Mouse (Mus musculus): ENCODE data around the gene Ifnk. TPM values are rescaled to one million over a fixed set of nuclear protein-coding genes. Genes with fewer than 3 reads are reported as not detected.

The Ifnk gene
- polyA plus RNA-seq, 1 experiment = not detected

DNA sequence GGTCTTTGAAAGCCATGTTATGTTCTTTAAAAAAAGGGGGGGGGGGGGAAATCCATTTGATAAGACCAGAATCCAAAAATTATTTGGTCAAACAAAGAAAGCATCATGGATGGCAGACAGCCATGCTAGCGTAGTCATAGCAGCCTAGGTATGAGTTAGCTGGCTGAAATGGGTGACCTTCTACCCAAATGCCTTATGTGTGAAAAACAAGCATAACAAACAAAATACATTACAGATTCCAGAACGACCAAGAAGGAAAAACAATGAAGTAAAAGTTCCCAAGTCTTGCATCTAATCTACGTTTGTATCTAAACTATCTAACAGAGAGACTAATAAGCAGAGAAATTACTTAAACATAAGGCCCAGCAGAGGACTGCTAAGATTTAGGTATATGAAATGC, 1.1 kb upstream of the Ifnk start:
- no peaks in the 10 kb centered on the region for H3K4me1 ChIP-seq (ENCODE audit: control insufficient read depth, insufficient read depth, low read length)
- WGBS = 81% methylated on average over 3 of the region's 3 CpGs
- no peak for DNase-seq
- TF ChIP-seq POLR2A (IDR thresholded peaks at IDR 0.05; ENCODE audit: borderline replicate concordance, extremely low read depth, low read depth, low read length) (no peak), CTCF (IDR thresholded peaks at IDR 0.05; ENCODE audit: insufficient read depth, low read length) (no peak)
- H3K4me3 ChIP-seq (replicated peaks; ENCODE audit: extremely low read depth, low read depth, low read length) = no peak overlapping the region

- DNase-seq = no peak
- 70% methylated on average over 3 of the region's 3 CpGs for WGBS
- Histone ChIP-seq H3K4me1 (ENCODE audit: control insufficient read depth, insufficient read depth, low read length) (no peaks in the 10 kb centered on the region), H3K4me3 (replicated peaks; ENCODE audit: extremely low read depth, low read depth, low read length) (no peak overlapping the region)
- TF ChIP-seq POLR2A (IDR thresholded peaks at IDR 0.05; ENCODE audit: borderline replicate concordance, extremely low read depth, low read depth, low read length) (no peak), CTCF (IDR thresholded peaks at IDR 0.05; ENCODE audit: insufficient read depth, low read length) (no peak)
Measured at GRCm38 (mm10) chr4:35154051-35154450, 2.2 kb downstream of the Ifnk start.

DNA sequence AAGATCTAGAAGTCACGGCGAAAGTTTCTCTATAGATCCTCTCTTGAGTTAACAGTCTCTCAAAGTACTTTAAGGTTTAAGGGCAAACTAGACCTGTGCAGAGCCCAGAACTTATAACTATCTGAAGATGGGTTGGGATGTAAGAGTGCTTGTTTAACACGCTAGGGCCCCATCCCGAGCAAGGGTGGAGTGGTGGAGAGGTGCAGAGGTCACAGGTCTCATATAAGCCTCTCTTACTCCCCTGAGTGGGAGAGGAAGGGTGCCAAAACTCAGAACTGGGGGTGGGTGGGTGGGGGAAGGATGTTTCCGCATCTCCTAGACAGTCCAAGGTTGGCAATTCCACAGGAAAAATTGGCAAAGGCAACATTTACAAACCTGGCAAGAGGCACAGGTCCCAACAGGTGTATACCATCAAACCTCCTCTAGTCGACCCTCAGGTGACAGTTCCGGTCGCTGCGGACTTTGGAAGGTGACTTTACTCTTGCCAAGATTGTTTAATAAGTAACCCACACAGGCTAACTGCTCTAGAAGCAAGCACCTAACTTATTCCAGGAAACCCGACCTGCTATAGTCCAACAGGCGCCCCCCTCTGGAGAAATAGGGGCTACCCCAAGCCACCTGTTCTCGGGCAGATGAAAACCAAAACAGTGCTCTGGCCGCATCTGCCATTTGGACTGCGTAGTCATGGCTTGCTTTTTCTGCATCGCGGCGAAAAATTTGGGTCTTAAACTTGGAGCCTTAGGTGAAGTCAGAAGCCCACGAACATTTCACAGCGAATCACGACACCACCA, 3.5 kb downstream of the Ifnk start:
- DNase-seq = peak; percentile 54
- TF ChIP-seq POLR2A (IDR thresholded peaks at IDR 0.05; ENCODE audit: borderline replicate concordance, extremely low read depth, low read depth, low read length) = no peak
- no peak for TF ChIP-seq CTCF (IDR thresholded peaks at IDR 0.05; ENCODE audit: insufficient read depth, low read length)
- Histone ChIP-seq H3K4me3 (replicated peaks; ENCODE audit: extremely low read depth, low read depth, low read length) (peak overlapping the region; percentile 81), H3K4me1 (ENCODE audit: control insufficient read depth, insufficient read depth, low read length) (no peaks in the 10 kb centered on the region)
- WGBS = 24% methylated on average over 20 of the region's 20 CpGs

- peak; percentile 48; the same call in 1 of the 2 replicates for TF ChIP-seq POLR2A (IDR thresholded peaks at IDR 0.05; ENCODE audit: borderline replicate concordance, extremely low read depth, low read depth, low read length)
- no peak for TF ChIP-seq CTCF (IDR thresholded peaks at IDR 0.05; ENCODE audit: insufficient read depth, low read length)
- H3K4me1 ChIP-seq (ENCODE audit: control insufficient read depth, insufficient read depth, low read length) = no peaks in the 10 kb centered on the region
- peak overlapping the region; percentile 81 for H3K4me3 ChIP-seq (replicated peaks; ENCODE audit: extremely low read depth, low read depth, low read length)
- WGBS = under 1% methylated on average over 26 of the region's 26 CpGs
- peak; percentile 76 for DNase-seq
Measured at GRCm38 (mm10) chr4:35156149-35156611, 4.3 kb downstream of the Ifnk start.

DNA sequence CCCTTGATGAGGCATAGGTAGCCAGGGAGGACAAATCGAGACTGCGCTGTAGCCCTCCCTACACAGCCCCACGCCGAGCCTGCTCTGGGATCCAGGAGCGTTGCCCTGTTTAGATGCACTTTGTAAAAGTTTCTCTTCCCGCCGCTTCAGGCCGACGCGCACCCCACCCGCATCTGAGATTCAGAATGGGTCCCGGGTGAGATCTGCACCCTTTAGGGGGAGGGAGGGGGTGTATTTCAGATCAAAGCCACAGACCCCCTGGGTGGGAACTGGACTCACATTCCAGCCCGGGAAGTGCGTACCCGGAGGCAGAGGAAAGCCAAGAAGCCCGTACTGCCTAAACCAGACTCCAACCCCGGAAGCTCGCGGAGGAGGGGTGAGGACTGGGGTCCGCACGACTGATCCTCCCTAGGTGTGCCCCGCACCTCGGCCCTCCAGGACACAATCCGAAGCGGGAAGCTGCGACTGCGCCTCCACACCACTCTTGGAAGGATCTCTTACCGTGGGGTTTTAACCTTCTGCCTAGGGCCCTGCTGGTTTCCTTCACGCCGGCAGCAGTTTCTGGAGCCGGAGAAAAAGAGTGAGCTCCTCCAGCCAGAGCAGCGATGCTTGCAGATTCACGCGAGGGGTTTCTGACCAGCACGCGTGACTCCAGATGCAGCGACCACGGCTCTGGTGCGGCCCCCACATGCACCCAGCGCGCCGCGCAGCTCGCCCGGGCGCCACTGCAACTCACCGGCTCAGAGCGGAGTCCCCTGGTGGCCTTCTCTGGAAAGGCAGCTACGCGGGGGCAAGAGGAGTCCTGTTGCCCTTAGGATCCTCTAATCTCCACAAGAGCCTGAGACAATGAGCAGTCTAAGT, 5.1 kb downstream of the Ifnk start, which contains the start of gene Mob3b:
TSS of gene Mob3b (minus strand) at position 734 of the 861 bp plus-strand sequence.
- Histone ChIP-seq H3K4me1 (ENCODE audit: control insufficient read depth, insufficient read depth, low read length) (no peaks in the 10 kb centered on the region), H3K4me3 (replicated peaks; ENCODE audit: extremely low read depth, low read depth, low read length) (peak within 1 kb of the TSS; percentile 81)
- WGBS = under 1% methylated on average over 50 of the region's 50 CpGs
- TF ChIP-seq CTCF (IDR thresholded peaks at IDR 0.05; ENCODE audit: insufficient read depth, low read length) = peak; percentile 79
- TF ChIP-seq POLR2A (IDR thresholded peaks at IDR 0.05; ENCODE audit: borderline replicate concordance, extremely low read depth, low read depth, low read length) = peak; percentile 29; the same call in 1 of the 2 replicates
- peak; percentile 89 for DNase-seq

- no peak for DNase-seq
- 54% methylated on average over 11 of the region's 11 CpGs for WGBS
- H3K4me3 ChIP-seq (replicated peaks; ENCODE audit: extremely low read depth, low read depth, low read length) = no peak overlapping the region
- H3K4me1 ChIP-seq (ENCODE audit: control insufficient read depth, insufficient read depth, low read length) = no peaks in the 10 kb centered on the region
- TF ChIP-seq CTCF (IDR thresholded peaks at IDR 0.05; ENCODE audit: insufficient read depth, low read length) (no peak), POLR2A (IDR thresholded peaks at IDR 0.05; ENCODE audit: borderline replicate concordance, extremely low read depth, low read depth, low read length) (no peak)
Measured at GRCm38 (mm10) chr4:35157815-35158214, 6.0 kb downstream of the Ifnk start.

DNA sequence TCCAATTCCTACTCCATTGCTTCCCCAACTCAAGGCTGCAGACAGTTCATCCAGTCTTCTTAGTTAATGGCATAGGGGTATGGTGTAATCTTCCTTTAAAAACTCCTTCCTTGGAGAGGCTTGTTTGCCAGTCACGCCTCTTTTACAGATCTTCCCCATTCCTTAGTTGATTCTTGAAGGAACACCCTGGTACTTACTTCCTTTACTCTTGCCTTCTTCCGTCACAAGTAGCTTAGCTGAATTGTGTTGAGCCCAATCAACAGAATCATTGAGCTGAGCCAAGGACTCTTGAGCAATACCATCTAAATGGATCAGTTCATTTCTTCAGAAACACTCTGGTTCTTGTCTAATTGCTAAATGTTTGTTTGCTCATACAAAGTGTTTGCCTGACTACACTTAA, 13.4 kb downstream of the Ifnk start:
- no peak overlapping the region for H3K4me3 ChIP-seq (replicated peaks; ENCODE audit: extremely low read depth, low read depth, low read length)
- no peak for TF ChIP-seq POLR2A (IDR thresholded peaks at IDR 0.05; ENCODE audit: borderline replicate concordance, extremely low read depth, low read depth, low read length)
- TF ChIP-seq CTCF (IDR thresholded peaks at IDR 0.05; ENCODE audit: insufficient read depth, low read length) = no peak
- no peak for DNase-seq
- WGBS = 45% methylated on average over 2 of the region's 2 CpGs
- no peaks in the 10 kb centered on the region for H3K4me1 ChIP-seq (ENCODE audit: control insufficient read depth, insufficient read depth, low read length)

DNA sequence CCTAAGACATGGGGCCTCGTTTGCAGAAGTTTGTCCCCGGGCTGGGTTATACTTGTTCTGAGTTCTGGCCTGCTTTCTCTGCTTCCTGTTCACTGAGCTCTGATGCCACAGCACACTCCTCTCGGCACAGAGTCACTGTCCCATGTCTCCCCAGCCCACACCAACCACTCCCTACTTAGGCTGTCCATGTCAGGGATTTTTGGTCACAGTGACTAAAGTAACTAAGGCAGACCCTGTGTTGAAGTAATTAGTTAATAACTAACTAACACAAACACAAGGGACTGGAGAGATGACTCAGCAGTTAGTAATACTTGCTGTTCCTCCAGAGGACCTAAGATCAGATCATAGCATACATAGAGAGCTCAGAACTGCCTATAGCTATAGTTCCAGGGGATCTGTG, 14.1 kb downstream of the Ifnk start:
- DNase-seq = no peak
- 52% methylated on average over 3 of the region's 3 CpGs for WGBS
- Histone ChIP-seq H3K4me1 (ENCODE audit: control insufficient read depth, insufficient read depth, low read length) (no peaks in the 10 kb centered on the region), H3K4me3 (replicated peaks; ENCODE audit: extremely low read depth, low read depth, low read length) (no peak overlapping the region)
- TF ChIP-seq CTCF (IDR thresholded peaks at IDR 0.05; ENCODE audit: insufficient read depth, low read length) (no peak), POLR2A (IDR thresholded peaks at IDR 0.05; ENCODE audit: borderline replicate concordance, extremely low read depth, low read depth, low read length) (no peak)

GRCm38 (mm10) chr4:35167855-35168254, 16.0 kb downstream of the Ifnk start:
- 52% methylated on average over 5 of the region's 5 CpGs for WGBS
- TF ChIP-seq CTCF (IDR thresholded peaks at IDR 0.05; ENCODE audit: insufficient read depth, low read length) = no peak
- TF ChIP-seq POLR2A (IDR thresholded peaks at IDR 0.05; ENCODE audit: borderline replicate concordance, extremely low read depth, low read depth, low read length) = no peak
- no peak for DNase-seq
- no peak overlapping the region for H3K4me3 ChIP-seq (replicated peaks; ENCODE audit: extremely low read depth, low read depth, low read length)
- H3K4me1 ChIP-seq (ENCODE audit: control insufficient read depth, insufficient read depth, low read length) = no peaks in the 10 kb centered on the region

All from lung, adult 2 months (tissue).